Mouse (Mus musculus) olfactory bulb, adult 2 months (tissue): ENCODE measurements around the gene Serinc5.

Experiments used
- CTCF ChIP-seq: fragments of 200-500 bp; IDR thresholded peaks from 2 replicates; pipeline ENCODE4 v1.5.1; 2012; ENCODE audit warnings: low read depth, mild to moderate bottlenecking, low read length, moderate library complexity; ENCODE audit not compliant: insufficient read depth
- POLR2A ChIP-seq: fragments of 200-500 bp; IDR thresholded peaks from 2 replicates; pipeline ENCODE4 v1.6.1; 2012; ENCODE audit warnings: mild to moderate bottlenecking, low read depth, low read length, moderate library complexity; ENCODE audit not compliant: insufficient read depth

DNA sequence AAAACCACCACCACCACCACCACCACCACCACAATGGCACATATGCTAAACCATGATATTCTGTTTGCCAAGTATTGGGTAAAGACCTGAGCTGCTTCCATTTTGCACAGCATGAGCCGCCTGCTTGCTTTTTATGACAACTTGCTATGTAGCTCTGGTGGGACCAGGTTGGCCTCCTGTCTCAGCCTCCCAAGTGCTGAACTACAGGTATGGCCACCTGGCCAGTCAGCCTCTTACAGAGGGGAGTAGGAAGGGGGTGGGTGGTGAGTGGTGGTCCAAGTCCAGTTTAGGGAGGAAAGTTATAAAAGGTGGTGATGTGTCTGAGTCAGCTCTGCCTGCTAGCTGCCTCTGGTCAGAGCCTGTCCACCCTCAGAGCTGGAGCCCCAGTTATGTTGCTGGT is 15.3 kb downstream of the Serinc5 start:
- no peak for TF ChIP-seq POLR2A
- no peak for TF ChIP-seq CTCF
